ENCODE assay signal across 8 mouse cellular contexts in genomic region chr7:29293131-29294065, GRCm38 (mm10). TPM values are rescaled to one million over a fixed set of nuclear protein-coding genes. Genes with fewer than 3 reads are reported as not detected.
DNase-seq lines count a peak whose midpoint lies in the region; ATAC-seq lines count a peak whose summit lies in the region.
"Had no signal": no experiment of that assay in that cellular context is flagged by ENCODE, and none has a peak within 500 bp of the region (broad histone marks: within the 10 kb centered on the region; RNA-seq: fewer than 3 reads in every experiment).

No protein-coding gene starts in this region.

- 24% methylated on average over 19 of the region's 19 CpGs for WGBS in midbrain, embryonic 12.5 days

- H3K27ac ChIP-seq in midbrain, embryonic 12.5 days (replicated peaks) = peak overlapping the region; percentile 80
- H3K27ac ChIP-seq: liver, embryonic 13.5 days had no signal

- peaks cover 49% of the 10 kb centered on the region for H3K4me1 ChIP-seq in midbrain, embryonic 12.5 days

- ATAC-seq in midbrain, embryonic 12.5 days (ENCODE audit: low FRiP score, low read depth) = no peak
- no peak for ATAC-seq in inflammation-experienced regulatory T-cells, adult 6 months

- H3K9ac ChIP-seq in midbrain, embryonic 12.5 days (replicated peaks) = peak overlapping the region; percentile 28; the same call in 1 of the 2 replicates
- H3K9ac ChIP-seq: liver, embryonic 13.5 days had no signal

- no peaks in the 10 kb centered on the region for H3K36me3 ChIP-seq in midbrain, embryonic 12.5 days
- H3K36me3 ChIP-seq: liver, embryonic 13.5 days had no signal

- H3K4me2 ChIP-seq in midbrain, embryonic 12.5 days (replicated peaks) = no peak overlapping the region
- H3K4me2 ChIP-seq: liver, embryonic 13.5 days had no signal

- H3K9me3 ChIP-seq in midbrain, embryonic 12.5 days = no peaks in the 10 kb centered on the region
- H3K9me3 ChIP-seq: liver, embryonic 13.5 days had no signal

- peaks cover 24% of the 10 kb centered on the region for H3K27me3 ChIP-seq in midbrain, embryonic 12.5 days

- no peak overlapping the region for H3K4me3 ChIP-seq in midbrain, embryonic 12.5 days
- H3K4me3 ChIP-seq: liver, embryonic 13.5 days had no signal

- DNase-seq in urinary bladder, postnatal 14 days (ENCODE audit: low spot score) = peak; percentile 54
- DNase-seq in urinary bladder, postnatal 10 days (ENCODE audit: low spot score) = no peak
- peak; percentile 67 to 69 for DNase-seq in heart, adult 18-20 months
- DNase-seq in kidney, adult 18-20 months = peak; percentile 25
- DNase-seq in spleen, adult 18-20 months = no peak
- DNase-seq: liver, embryonic 13.5 days had no signal

RNA-seq across cellular contexts. Expression of gene Ppp1r14a, which starts 4.3 kb away (rescaled TPM):
- 1 to 10 TPM; 5.8 to 7.5 TPM for total RNA-seq in heart, adult 18-20 months (2021)
- 19.2 and 20.0 TPM in 2 replicates for polyA plus RNA-seq in midbrain, embryonic 12.5 days (2016; fragmentation: Nextera tagmentation; extraction: Ambion mirVana)
- polyA plus RNA-seq in inflammation-experienced regulatory T-cells, adult 6 months (2017; shearing (Covaris generic)) = not detected

RNA-seq across cellular contexts. Expression of gene Dpf1, which starts 10.4 kb away (rescaled TPM):
- total RNA-seq in heart, adult 18-20 months (2021) = 1 to 10 TPM in 1 of 2 experiments, under 1 TPM in 1; 0.47 to 1.1 TPM
- 115 and 119 TPM in 2 replicates for polyA plus RNA-seq in midbrain, embryonic 12.5 days (2016; fragmentation: Nextera tagmentation; extraction: Ambion mirVana)
- polyA plus RNA-seq in inflammation-experienced regulatory T-cells, adult 6 months (2017; shearing (Covaris generic)) = 1 to 10 TPM in 1 of 3 experiments, under 1 TPM in 1, not detected in 1; 0.13 to 1.2 TPM

RNA-seq across cellular contexts. Expression of gene Spint2, which starts 11.7 kb away (rescaled TPM):
- total RNA-seq in heart, adult 18-20 months (2021) = 10 to 100 TPM; 45.7 to 53.8 TPM
- 23.8 and 25.7 TPM in 2 replicates for polyA plus RNA-seq in midbrain, embryonic 12.5 days (2016; fragmentation: Nextera tagmentation; extraction: Ambion mirVana)
- 10 to 100 TPM; 58.9 to 90.9 (median 63.6) TPM for polyA plus RNA-seq in inflammation-experienced regulatory T-cells, adult 6 months (2017; shearing (Covaris generic))

RNA-seq across cellular contexts. Expression of gene 2200002D01Rik, which starts 45.1 kb away (rescaled TPM):
- total RNA-seq in heart, adult 18-20 months (2021) = 1 to 10 TPM in 1 of 2 experiments, under 1 TPM in 1; 0.77 to 1.6 TPM
- polyA plus RNA-seq in midbrain, embryonic 12.5 days (2016; fragmentation: Nextera tagmentation; extraction: Ambion mirVana) = 2.1 and 2.9 TPM in 2 replicates
- 1 to 10 TPM in 2 of 3 experiments, under 1 TPM in 1; 0.91 to 1.9 (median 1.7) TPM for polyA plus RNA-seq in inflammation-experienced regulatory T-cells, adult 6 months (2017; shearing (Covaris generic))

RNA-seq across cellular contexts. Expression of gene Yif1b, which starts 55.3 kb away (rescaled TPM):
- total RNA-seq in heart, adult 18-20 months (2021) = 10 to 100 TPM; 66.3 to 69.2 TPM
- 72.5 and 83.2 TPM in 2 replicates for polyA plus RNA-seq in midbrain, embryonic 12.5 days (2016; fragmentation: Nextera tagmentation; extraction: Ambion mirVana)
- polyA plus RNA-seq in inflammation-experienced regulatory T-cells, adult 6 months (2017; shearing (Covaris generic)) = 10 to 100 TPM; 56.3 to 68.5 (median 57.1) TPM

Comparison
In these comparisons a context has a peak if more than half of its experiments do, and no peak if none do; other contexts are left out.
1. DNase-seq: peak in urinary bladder, postnatal 14 days (single experiment), heart, adult 18-20 months (2 of 2) and kidney, adult 18-20 months (single experiment); none in urinary bladder, postnatal 10 days (single experiment) and spleen, adult 18-20 months (0 of 2).
2. RNA of gene Ppp1r14a, which starts 4.3 kb away (polyA plus RNA-seq): 19.2 to 20.0 TPM in midbrain, embryonic 12.5 days; not detected in inflammation-experienced regulatory T-cells, adult 6 months; every median in the first group is over 10 times any median in the second.
3. RNA of gene Dpf1, which starts 10.4 kb away (polyA plus RNA-seq): 115 to 119 TPM in midbrain, embryonic 12.5 days; 0.13 to 1.2 TPM in inflammation-experienced regulatory T-cells, adult 6 months; every median in the first group is over 10 times any median in the second.